Mouse (Mus musculus) embryonic facial prominence, embryonic 11.5 days (tissue): Measurements from ENCODE around the gene Olfr958. TPM values are rescaled to one million over a fixed set of nuclear protein-coding genes. Genes with fewer than 3 reads are reported as not detected.

Experiments used
- ATAC-seq: fragments of 200-750 bp; cut with Nextera tagmentation; replicated peaks from 2 replicates; pipeline ENCODE4 v1.8.0; 2017; ENCODE audit warnings: low read depth; ENCODE audit not compliant: insufficient number of reproducible peaks, low FRiP score, low TSS enrichment
- DNase-seq: peaks from one replicate; pipeline ENCODE4 v3.0.0-alpha.2; 2015; ENCODE audit warnings: low spot score
- H3K27ac ChIP-seq: fragments of 300-500 bp; sonication (generic); replicated peaks from 2 replicates; pipeline ENCODE4 v1.5.1; 2014; ENCODE audit warnings: mild to moderate bottlenecking, low read depth, low read length, control low read depth
- H3K27me3 ChIP-seq: fragments of 300-500 bp; sonication (generic); 2 replicates; pipeline ENCODE4 v1.6.1; 2014; ENCODE audit warnings: mild to moderate bottlenecking, low read length, moderate library complexity, mixed read lengths; ENCODE audit not compliant: control insufficient read depth, insufficient read depth
- H3K36me3 ChIP-seq: fragments of 300-500 bp; sonication (generic); replicated peaks from 2 replicates; pipeline ENCODE4 v1.6.1; 2014; ENCODE audit warnings: low read depth, mild to moderate bottlenecking, low read length, moderate library complexity, mixed read lengths; ENCODE audit not compliant: control insufficient read depth, insufficient read depth
- H3K4me1 ChIP-seq: fragments of 300-500 bp; sonication (generic); 2 replicates; pipeline ENCODE4 v1.6.1; 2014; ENCODE audit warnings: low read length, mixed read lengths; ENCODE audit not compliant: control insufficient read depth, insufficient read depth
- H3K4me2 ChIP-seq: fragments of 300-500 bp; sonication (generic); 2 replicates; pipeline ENCODE4 v1.6.1; 2014; ENCODE audit warnings: low read depth, mild to moderate bottlenecking, control low read depth, low read length, moderate library complexity
- H3K4me3 ChIP-seq: fragments of 300-500 bp; sonication (generic); 2 replicates; pipeline ENCODE4 v1.5.1; 2014; ENCODE audit warnings: low read depth, low read length, control low read depth
- H3K9ac ChIP-seq: fragments of 300-500 bp; sonication (generic); replicated peaks from 2 replicates; pipeline ENCODE4 v1.6.1; 2014; ENCODE audit warnings: mild to moderate bottlenecking, control low read depth, low read length
- H3K9me3 ChIP-seq: fragments of 300-500 bp; sonication (generic); replicated peaks from 2 replicates; pipeline ENCODE4 v1.6.1; 2016; ENCODE audit warnings: mild to moderate bottlenecking, low read length, inconsistent platforms, mixed read lengths; ENCODE audit not compliant: control insufficient read depth
- WGBS: fragments of 180-500 bp; shearing (Covaris S2); extraction: QIAGEN DNeasy Blood & Tissue Kit; methylation state at CpG from one replicate; pipeline ENCODE4 v1.1.7; 2014; 5-methylcytosine and 5-hydroxymethylcytosine counted together
- polyA plus RNA-seq: library from polyadenylated mRNA; unstranded; fragments of >200 nt; fragmentation: Nextera tagmentation; extraction: Ambion mirVana; gene quantifications from 2 replicates; pipeline ENCODE4 v1.2.1, GENCODE M21; 2014

The Olfr958 gene
- not detected in 2 replicates for polyA plus RNA-seq

- DNase-seq (no peak), ATAC-seq (no peak)
- Histone ChIP-seq H3K4me1 (no peaks in the 10 kb centered on the region), H3K27me3 (no peaks in the 10 kb centered on the region), H3K36me3 (no peaks in the 10 kb centered on the region), H3K27ac (no peak within 1 kb of the TSS), H3K9ac (no peak within 1 kb of the TSS), H3K4me3 (no peak within 1 kb of the TSS), H3K9me3 (no peaks in the 10 kb centered on the region), H3K4me2 (no peak within 1 kb of the TSS)
- WGBS = 57% methylated on average over 2 of the region's 2 CpGs
These were observed at the start of gene Olfr958 for GRCm38 (mm10) chr9:39553946-39554345. Gene Olfr958 (minus strand): TSS chr9:39554054.

GRCm38 (mm10) chr9:39603333-39603845, 49.5 kb upstream of the Olfr958 start:
- H3K4me1 ChIP-seq = no peaks in the 10 kb centered on the region
- peak overlapping the region; percentile 22; the same call in 1 of the 2 replicates for H3K9ac ChIP-seq
- no peaks in the 10 kb centered on the region for H3K27me3 ChIP-seq
- H3K27ac ChIP-seq = no peak overlapping the region
- DNase-seq (peak; percentile 61), ATAC-seq (0 out of 2 replicates have a peak, but pooled peaks have one; percentile 55)
- H3K9me3 ChIP-seq = no peaks in the 10 kb centered on the region
- H3K4me3 ChIP-seq = peak overlapping the region; percentile 28
- WGBS = 1% methylated on average over 9 of the region's 9 CpGs
- H3K4me2 ChIP-seq = peak overlapping the region; percentile 64
- H3K36me3 ChIP-seq = no peaks in the 10 kb centered on the region

GRCm38 (mm10) chr9:39602536-39603332, 48.9 kb upstream of the Olfr958 start:
- H3K27me3 ChIP-seq = no peaks in the 10 kb centered on the region
- DNase-seq (peak; percentile 68), ATAC-seq (no peak; the same call in 1 of the 2 replicates)
- H3K36me3 ChIP-seq = no peaks in the 10 kb centered on the region
- H3K4me1 ChIP-seq = no peaks in the 10 kb centered on the region
- H3K9ac ChIP-seq = peak overlapping the region; percentile 22; the same call in 1 of the 2 replicates
- peak overlapping the region; percentile 28 for H3K4me3 ChIP-seq
- under 1% methylated on average over 19 of the region's 19 CpGs for WGBS
- peak overlapping the region; percentile 64 for H3K4me2 ChIP-seq
- H3K9me3 ChIP-seq = no peaks in the 10 kb centered on the region
- H3K27ac ChIP-seq = no peak overlapping the region

GRCm38 (mm10) chr9:39577050-39577449, 23.2 kb upstream of the Olfr958 start:
- no peaks in the 10 kb centered on the region for H3K4me1 ChIP-seq
- WGBS = 87% methylated on average over 5 of the region's 5 CpGs
- no peaks in the 10 kb centered on the region for H3K9me3 ChIP-seq
- H3K36me3 ChIP-seq = no peaks in the 10 kb centered on the region
- H3K27ac ChIP-seq = no peak overlapping the region
- H3K27me3 ChIP-seq = no peaks in the 10 kb centered on the region
- ATAC-seq (no peak), DNase-seq (no peak)
- no peak overlapping the region for H3K9ac ChIP-seq
- no peak overlapping the region for H3K4me3 ChIP-seq
- no peak overlapping the region for H3K4me2 ChIP-seq

- 75% methylated on average over 3 of the region's 3 CpGs for whole genome bisulfite sequencing
- Histone ChIP-seq H3K27ac (no peak within 1 kb of the TSS), H3K4me2 (no peak within 1 kb of the TSS), H3K36me3 (no peaks in the 10 kb centered on the region), H3K27me3 (no peaks in the 10 kb centered on the region), H3K9me3 (no peaks in the 10 kb centered on the region), H3K4me3 (no peak within 1 kb of the TSS), H3K9ac (no peak within 1 kb of the TSS), H3K4me1 (no peaks in the 10 kb centered on the region)
- no peak for ATAC-seq
- no peak for DNase-seq
These were observed 21.6 kb upstream of the Olfr958 start, which contains the start of gene Olfr959 for GRCm38 (mm10) chr9:39575469-39575868. Gene Olfr959 (minus strand): TSS chr9:39575569.

- no peaks in the 10 kb centered on the region for H3K36me3 ChIP-seq
- ATAC-seq (no peak), DNase-seq (no peak)
- H3K27me3 ChIP-seq = no peaks in the 10 kb centered on the region
- H3K9me3 ChIP-seq = no peaks in the 10 kb centered on the region
- H3K27ac ChIP-seq = no peak overlapping the region
- H3K4me1 ChIP-seq = no peaks in the 10 kb centered on the region
- H3K9ac ChIP-seq = no peak overlapping the region
- no peak overlapping the region for H3K4me2 ChIP-seq
- H3K4me3 ChIP-seq = no peak overlapping the region
These were observed 4.4 kb upstream of the Olfr958 start for GRCm38 (mm10) chr9:39558349-39558647.

- 58% methylated on average over 3 of the region's 3 CpGs for WGBS
- Histone ChIP-seq H3K4me2 (no peak overlapping the region), H3K9me3 (no peaks in the 10 kb centered on the region), H3K4me1 (no peaks in the 10 kb centered on the region), H3K9ac (no peak overlapping the region), H3K4me3 (no peak overlapping the region), H3K27ac (no peak overlapping the region), H3K36me3 (no peaks in the 10 kb centered on the region), H3K27me3 (no peaks in the 10 kb centered on the region)
- DNase-seq = peak; percentile 43
- no peak for ATAC-seq
These were observed 3.9 kb upstream of the Olfr958 start for GRCm38 (mm10) chr9:39557529-39558348.

- 72% methylated on average over 5 of the region's 5 CpGs for WGBS
- H3K4me1 ChIP-seq = no peaks in the 10 kb centered on the region
- ATAC-seq (no peak), DNase-seq (no peak)
- no peak overlapping the region for H3K4me3 ChIP-seq
- no peaks in the 10 kb centered on the region for H3K27me3 ChIP-seq
- no peak overlapping the region for H3K27ac ChIP-seq
- H3K4me2 ChIP-seq = no peak overlapping the region
- H3K36me3 ChIP-seq = no peaks in the 10 kb centered on the region
- H3K9ac ChIP-seq = no peak overlapping the region
- H3K9me3 ChIP-seq = no peaks in the 10 kb centered on the region
These were observed 3.0 kb downstream of the Olfr958 start for GRCm38 (mm10) chr9:39550806-39551205.
